Mouse (Mus musculus) CH12.LX (cell line): ENCODE measurements around the gene Mink1. TPM values are rescaled to one million over a fixed set of nuclear protein-coding genes. Genes with fewer than 3 reads are reported as not detected.
A peak's percentile ranks its signal among the peaks of the same experiment; 100 is the strongest.

ENCODE experiments used
- DNase-seq: peaks from one replicate; pipeline ENCODE4 v3.0.0-alpha.2; 2013; ENCODE audit errors: extremely low read depth
- H3K27ac ChIP-seq: 2 replicates; pipeline ENCODE4 v1.5.1; 2012; ENCODE audit warnings: low read depth, mild to moderate bottlenecking, control low read depth, moderate library complexity; ENCODE audit not compliant: insufficient read depth
- H3K27me3 ChIP-seq: replicated peaks from 2 replicates; pipeline ENCODE3; 2012; ENCODE audit warnings: inconsistent platforms
- H3K36me3 ChIP-seq, 2 experiments: replicated peaks in 1 of 2; 2 replicates each; pipeline versions ENCODE3 to v1.6.1; 2012; ENCODE audit warnings: inconsistent platforms in 1 of 2, low read length in 1 of 2, mild to moderate bottlenecking in 1 of 2, mixed read lengths in 1 of 2, moderate library complexity in 1 of 2; ENCODE audit not compliant: control insufficient read depth in 1 of 2, insufficient read depth in 1 of 2
- H3K4me1 ChIP-seq, 2 experiments: 2 replicates each; pipeline ENCODE4 v1.6.1; 2012; ENCODE audit warnings: inconsistent platforms in 1 of 2, moderate library complexity in 1 of 2; ENCODE audit not compliant: insufficient read depth in 2 of 2, control insufficient read depth in 1 of 2
- H3K4me2 ChIP-seq: 2 replicates; pipeline ENCODE4 v1.6.1; 2012; ENCODE audit warnings: low read depth, mild to moderate bottlenecking, control low read depth; ENCODE audit not compliant: poor library complexity, insufficient read depth, severe bottlenecking
- H3K4me3 ChIP-seq, 3 experiments: fragments of 150-350 bp in 1 of 3; sonication (generic) in 1 of 3; replicated peaks in 1 of 3; 2 replicates each; pipeline versions ENCODE3 to v1.5.1; 2011 to 2012; ENCODE audit warnings: low read depth in 2 of 3, low read length in 2 of 3, mild to moderate bottlenecking in 2 of 3, moderate library complexity in 2 of 3, control low read depth in 1 of 3, improper control_type of control experiment in 1 of 3, inconsistent platforms in 1 of 3, mixed read lengths in 1 of 3; ENCODE audit not compliant: poor library complexity in 1 of 3
- H3K79me2 ChIP-seq: replicated peaks from 2 replicates; pipeline ENCODE4 v1.6.1; 2012; ENCODE audit warnings: mild to moderate bottlenecking, moderate library complexity; ENCODE audit not compliant: control insufficient read depth, poor library complexity, insufficient read depth, severe bottlenecking; ENCODE audit errors: extremely low read depth
- H3K9ac ChIP-seq: 2 replicates; pipeline ENCODE4 v1.6.1; 2012; ENCODE audit warnings: low read depth, mild to moderate bottlenecking, control low read depth, moderate library complexity; ENCODE audit not compliant: insufficient read depth
- H3K9me3 ChIP-seq: replicated peaks from 2 replicates; pipeline ENCODE3; 2012; ENCODE audit warnings: low read length, inconsistent platforms, mixed read lengths
- BHLHE40 ChIP-seq: IDR thresholded peaks from 2 replicates; pipeline ENCODE4 v1.6.1; 2011; ENCODE audit warnings: mild to moderate bottlenecking, low read depth, low read length, improper control_type of control experiment
- CHD2 ChIP-seq: IDR thresholded peaks from 2 replicates; pipeline ENCODE4 v1.6.1; 2011; ENCODE audit warnings: low read length, improper control_type of control experiment
- ELF1 ChIP-seq: IDR thresholded peaks from 2 replicates; pipeline ENCODE4 v1.6.1; 2014; ENCODE audit warnings: low read depth, mild to moderate bottlenecking, inconsistent platforms, low read length, improper control_type of control experiment
- ETS1 ChIP-seq: conservative IDR thresholded peaks from 2 replicates; pipeline ENCODE4 v1.6.1; 2012; ENCODE audit warnings: low read depth, mild to moderate bottlenecking, inconsistent platforms, low read length, improper control_type of control experiment, moderate library complexity
- GABPA ChIP-seq: IDR thresholded peaks from 2 replicates; pipeline ENCODE4 v1.6.1; 2012; ENCODE audit warnings: low read depth, low read length, improper control_type of control experiment, inconsistent platforms; ENCODE audit not compliant: insufficient replicate concordance
- HCFC1 ChIP-seq: IDR thresholded peaks from 2 replicates; pipeline ENCODE4 v1.6.1; 2012; ENCODE audit warnings: low read depth, mild to moderate bottlenecking, inconsistent platforms, low read length, improper control_type of control experiment
- JUN ChIP-seq: IDR thresholded peaks from 2 replicates; pipeline ENCODE4 v1.6.1; 2011; ENCODE audit warnings: low read depth, mild to moderate bottlenecking, low read length, improper control_type of control experiment, moderate library complexity; ENCODE audit not compliant: insufficient read depth
- KAT2A ChIP-seq: IDR thresholded peaks from 2 replicates; pipeline ENCODE4 v1.6.1; 2012; ENCODE audit warnings: low read length, improper control_type of control experiment, inconsistent platforms; ENCODE audit not compliant: insufficient replicate concordance
- MAX ChIP-seq: IDR thresholded peaks from 2 replicates; pipeline ENCODE4 v1.6.1; 2011; ENCODE audit warnings: low read length, improper control_type of control experiment
- MAZ ChIP-seq: IDR thresholded peaks from 2 replicates; pipeline ENCODE4 v1.6.1; 2012; ENCODE audit warnings: low read depth, mild to moderate bottlenecking, inconsistent platforms, low read length, improper control_type of control experiment, moderate library complexity
- MEF2A ChIP-seq: IDR thresholded peaks from 2 replicates; pipeline ENCODE4 v1.6.1; 2014; ENCODE audit warnings: low read depth, mild to moderate bottlenecking, inconsistent platforms, low read length, improper control_type of control experiment, borderline replicate concordance
- MXI1 ChIP-seq: IDR thresholded peaks from 2 replicates; pipeline ENCODE4 v1.6.1; 2011; ENCODE audit warnings: mild to moderate bottlenecking, low read depth, low read length, improper control_type of control experiment
- PAX5 ChIP-seq: IDR thresholded peaks from 2 replicates; pipeline ENCODE4 v1.6.1; 2012; ENCODE audit warnings: low read length, inconsistent platforms, mixed read lengths
- POLR2AphosphoS2 ChIP-seq: IDR thresholded peaks from 2 replicates; pipeline ENCODE4 v1.6.1; 2011; ENCODE audit warnings: low read depth, low read length, improper control_type of control experiment
- RAD21 ChIP-seq: IDR thresholded peaks from 2 replicates; pipeline ENCODE4 v1.6.1; 2011; ENCODE audit warnings: low read depth, mild to moderate bottlenecking, low read length, improper control_type of control experiment, moderate library complexity
- SIN3A ChIP-seq: IDR thresholded peaks from 2 replicates; pipeline ENCODE4 v1.6.1; 2012; ENCODE audit warnings: low read length, improper control_type of control experiment, inconsistent platforms
- SMC3 ChIP-seq: IDR thresholded peaks from 2 replicates; pipeline ENCODE4 v1.6.1; 2011; ENCODE audit warnings: low read depth, low read length, improper control_type of control experiment
- TBP ChIP-seq: conservative IDR thresholded peaks from 2 replicates; pipeline ENCODE4 v1.6.1; 2011; ENCODE audit warnings: low read depth, low read length, improper control_type of control experiment
- TCF12 ChIP-seq: IDR thresholded peaks from 2 replicates; pipeline ENCODE4 v1.6.1; 2014; ENCODE audit warnings: low read depth, mild to moderate bottlenecking, inconsistent platforms, low read length, improper control_type of control experiment
- ZC3H11A ChIP-seq: IDR thresholded peaks from 2 replicates; pipeline ENCODE4 v1.6.1; 2012; ENCODE audit warnings: low read depth, mild to moderate bottlenecking, inconsistent platforms, low read length, improper control_type of control experiment
- ZKSCAN1 ChIP-seq: IDR thresholded peaks from 2 replicates; pipeline ENCODE4 v1.6.1; 2012; ENCODE audit warnings: low read depth, inconsistent platforms, low read length, improper control_type of control experiment, borderline replicate concordance
- dilution Hi-C: fragments of 300-500 bp; cut with MboI; formaldehyde crosslinking; loops from 2 replicates; pipeline ENCODE4 v1.14.3; 2020; ENCODE audit warnings: low sequenced_read_pairs; ENCODE audit not compliant: extremely low pct_unique_long_range_greater_than_20kb, extremely low pct_ligation_motif_present
- in situ Hi-C: fragments of 300-500 bp; cut with MboI; formaldehyde crosslinking; loops from 3 replicates; pipeline ENCODE4 v1.14.3; 2019; ENCODE audit warnings: low sequenced_read_pairs, low pct_ligation_motif_present, low pct_unique_long_range_greater_than_20kb, mixed read lengths
- polyA plus RNA-seq: library from polyadenylated mRNA; unstranded; fragments of >175 nt; gene quantifications from 2 replicates; pipeline ENCODE4 v1.2.1, GENCODE M21; 2012; ENCODE audit warnings: low read depth; ENCODE audit not compliant: insufficient read length
- total RNA-seq, 2 experiments: library from RNA; depleted of rRNA; stranded (reverse); fragments of 300-350 nt in 1 of 2; fragments of >200 nt in 1 of 2; gene quantifications; 2 replicates each; pipeline ENCODE4 v1.2.3; 2012 to 2014

The Mink1 gene
- total and polyA plus RNA-seq, 3 experiments = 15.0 to 79.8 (median 31.2) TPM

DNA sequence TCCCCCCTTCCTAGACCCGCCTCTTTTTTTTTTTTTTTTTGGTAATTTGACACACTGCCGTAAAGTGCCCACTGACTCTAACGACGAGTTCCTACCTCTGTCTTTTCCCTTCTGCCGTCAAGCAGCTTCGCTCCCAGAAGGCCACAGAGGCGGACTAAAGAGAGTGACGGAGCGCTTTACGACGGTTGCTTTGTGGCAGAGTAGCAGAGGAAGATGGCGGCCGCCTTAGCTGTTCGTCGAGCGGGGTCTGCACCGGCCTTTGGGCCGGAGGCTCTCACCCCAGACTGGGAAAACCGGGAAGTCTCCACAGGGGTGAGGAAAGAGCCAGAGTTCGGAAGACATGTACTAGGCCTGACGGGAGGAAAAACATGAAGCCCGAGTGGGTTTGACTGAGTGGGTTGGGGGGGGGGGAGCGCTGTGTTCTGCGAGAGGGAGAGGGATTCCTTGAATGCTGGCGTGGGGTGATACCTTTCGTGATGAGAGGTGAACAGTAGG is 37.5 kb upstream of the Mink1 start, which contains the start of gene Psmb6 (continued):
- no peak for TF ChIP-seq PAX5
- TF ChIP-seq POLR2AphosphoS2 = peak; percentile 95
- peak; percentile 97 for TF ChIP-seq TCF12
- TF ChIP-seq GABPA = peak; percentile 90; the same call in 1 of the 2 replicates
- peak; percentile 61; the same call in 1 of the 2 replicates for TF ChIP-seq MXI1
- peak; percentile 93 for TF ChIP-seq ELF1
- peak; percentile 34; the same call in 1 of the 2 replicates for TF ChIP-seq JUN
- peak; percentile 45; the same call in 1 of the 2 replicates for TF ChIP-seq ETS1
- peak; percentile 86 for TF ChIP-seq SIN3A
- peak; percentile 98 for TF ChIP-seq HCFC1
- no peak for TF ChIP-seq RAD21
- no peak for TF ChIP-seq SMC3
- peak; percentile 86 for TF ChIP-seq TBP
- 0 out of 2 replicates have a peak, but pooled peaks have one; percentile 64 for TF ChIP-seq CHD2
- TF ChIP-seq ZC3H11A = no peak
- peak; percentile 99 for TF ChIP-seq KAT2A
- 0 out of 2 replicates have a peak, but pooled peaks have one; percentile 14 for TF ChIP-seq BHLHE40
- no peak for TF ChIP-seq MAX
- no peak; the same call in 1 of the 2 replicates for TF ChIP-seq ZKSCAN1
- TF ChIP-seq MAZ = peak; percentile 86

DNA sequence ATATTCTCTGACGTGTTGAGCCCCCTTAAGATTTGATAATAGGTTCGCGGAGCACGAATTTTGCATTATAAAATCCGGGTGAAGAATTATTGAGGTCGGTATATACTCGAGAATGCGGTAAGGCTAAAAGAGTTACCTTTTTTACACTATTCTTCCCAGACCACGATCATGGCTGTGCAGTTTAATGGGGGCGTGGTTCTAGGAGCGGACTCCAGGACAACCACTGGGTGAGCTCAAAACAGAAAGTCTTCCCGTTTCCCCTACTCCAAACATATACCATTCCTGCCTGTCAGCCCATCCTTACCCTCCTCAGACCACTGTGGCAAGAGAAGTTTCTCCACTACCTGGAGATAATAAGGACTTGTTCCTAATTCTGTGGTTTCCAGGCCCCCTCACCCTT is 37.0 kb upstream of the Mink1 start:
- Histone ChIP-seq H3K36me3 (peaks cover 24 to 38% of the 10 kb centered on the region in 2 experiments), H3K27ac (no peak overlapping the region), H3K27me3 (no peaks in the 10 kb centered on the region), H3K4me1 (peaks cover 15 to 48% of the 10 kb centered on the region in 2 experiments), H3K9ac (peak overlapping the region; percentile 94), H3K9me3 (no peaks in the 10 kb centered on the region), H3K4me3 (peak overlapping the region; percentile 69 to 96 (median 76)), H3K79me2 (peaks cover 12% of the 10 kb centered on the region), H3K4me2 (peak overlapping the region; percentile 80)
- no peak for DNase-seq
- TF ChIP-seq HCFC1 (no peak), MEF2A (no peak), MXI1 (peak; percentile 5; the same call in 1 of the 2 replicates), KAT2A (no peak)
- dilution Hi-C loops = no loop called here
- in situ Hi-C loops = loop anchor here (5.0 kb wide), 1 partner anchor 37 kb away; the partner anchor contains the start of gene Mink1
